Mouse (Mus musculus) left cerebral cortex, adult 18-20 months (tissue): ENCODE data around the gene Rad54l. TPM values are rescaled to one million over a fixed set of nuclear protein-coding genes. Genes with fewer than 3 reads are reported as not detected.

Experiments
- DNase-seq, 2 experiments: peaks; one replicate each; pipeline ENCODE4 v3.0.0; 2021 to 2022; ENCODE audit warnings: low spot score in 2 of 2, mixed read lengths in 1 of 2
- long read RNA-seq, 2 experiments: library from polyadenylated mRNA; stranded (forward); transcript quantifications; one replicate each; pipeline ENCODE4 v2.0.0; 2021
- total RNA-seq, 2 experiments: library from RNA; stranded (reverse); gene quantifications; 2 replicates each; pipeline ENCODE4 v1.2.3; 2021

The Rad54l gene
- total RNA-seq, result under 1 TPM; 0.49 TPM
- long read RNA-seq, experiment 1, result 0 reads
- long read RNA-seq, experiment 2, partial matches to known transcripts, result 1 of 1 reads
- long read RNA-seq, experiment 2, other reads (novel, unspliced or antisense), result 0 of 1 reads

DNA sequence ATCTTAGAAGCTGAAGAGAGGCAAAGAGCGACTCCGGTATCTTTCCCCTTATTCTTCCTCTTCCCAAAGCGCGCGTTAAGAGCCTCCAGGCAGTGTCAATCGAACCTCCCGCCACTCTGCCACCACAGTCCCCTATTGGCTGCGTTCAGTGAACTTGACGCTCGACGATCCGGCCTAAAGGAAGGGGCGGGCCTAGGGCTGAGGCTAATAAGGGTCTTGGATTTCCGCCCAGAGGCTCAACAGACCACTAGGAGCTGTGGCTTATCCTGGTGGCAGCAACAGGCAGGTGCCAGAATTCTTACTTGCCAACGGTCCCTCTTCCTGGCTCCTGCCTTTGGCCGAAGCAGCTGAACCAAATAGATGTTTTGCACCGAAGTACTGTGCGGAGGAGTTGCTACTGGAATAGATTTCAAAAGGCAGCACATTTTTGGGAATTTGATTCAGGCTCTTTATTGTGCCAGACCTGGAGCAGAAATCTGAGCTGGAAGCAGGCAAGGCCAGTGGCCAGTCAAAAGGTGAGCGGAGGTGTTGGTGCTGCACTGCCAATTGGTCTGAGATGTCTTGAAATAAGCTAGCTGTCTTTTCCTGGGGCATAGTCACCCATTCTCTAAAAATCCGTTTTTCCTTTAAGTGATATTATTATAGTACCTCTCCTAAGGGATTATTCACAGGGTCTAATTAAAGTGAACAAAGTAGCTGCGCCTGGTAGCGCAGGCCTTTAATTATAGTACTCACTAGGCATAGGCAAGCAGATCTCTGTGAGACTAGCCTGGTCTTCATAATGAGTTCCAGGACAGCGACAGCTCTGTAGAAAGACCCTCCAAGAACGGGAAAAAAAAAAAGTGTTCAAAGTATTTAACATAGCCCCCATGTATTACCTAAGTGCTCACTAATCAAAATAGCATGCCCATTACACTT, at the start of gene Rad54l, which contains the start of gene Pomgnt1:
Rad54l (minus strand) TSS at position 89 of the 918 bp plus-strand sequence.
Pomgnt1 (plus strand) TSS at position 239 of the 918 bp plus-strand sequence.
- peak; percentile 67 to 80 for DNase-seq

DNA sequence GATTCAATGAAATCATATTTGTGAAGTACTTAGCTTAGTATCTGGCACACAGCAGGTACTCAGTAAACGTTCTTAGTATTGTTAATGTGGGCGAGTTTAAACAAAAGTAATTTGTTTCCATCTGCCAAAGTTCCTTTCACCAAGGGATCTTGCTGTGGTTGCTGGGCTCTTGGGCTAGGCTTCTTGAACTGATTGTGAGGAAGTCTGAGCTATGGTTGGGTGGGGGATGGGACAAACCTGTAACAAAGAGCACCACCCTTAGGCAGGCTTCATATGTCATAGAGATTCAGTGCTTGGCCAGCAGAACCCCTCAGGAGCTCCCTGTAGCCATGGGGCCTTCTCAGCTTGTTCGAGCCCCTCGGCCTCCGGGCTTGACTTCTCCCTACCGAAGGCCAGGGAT, 49.6 kb upstream of the Rad54l start, which contains the start of the genes 1700042G07Rik and Gm49337:
1700042G07Rik (plus strand) TSS at position 301 of the 400 bp plus-strand sequence.
Gm49337 (plus strand) TSS at position 313 of the 400 bp plus-strand sequence.
- no peak for DNase-seq

DNA sequence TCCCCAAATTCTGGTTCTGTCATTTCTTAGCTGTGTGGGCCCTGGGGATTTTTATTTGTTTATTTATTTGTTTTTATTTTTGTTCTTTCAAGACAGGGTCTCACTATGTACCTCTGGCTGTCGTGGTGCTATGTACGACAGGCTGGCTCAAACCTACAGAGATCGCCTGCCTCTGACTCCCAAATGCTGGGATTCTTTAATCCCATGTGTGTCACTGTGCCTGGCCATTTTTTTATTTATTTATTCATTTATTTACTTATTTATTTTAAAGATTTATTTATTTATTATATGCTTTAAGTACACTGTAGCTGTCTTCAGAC, 45.8 kb upstream of the Rad54l start:
- no peak for DNase-seq

DNA sequence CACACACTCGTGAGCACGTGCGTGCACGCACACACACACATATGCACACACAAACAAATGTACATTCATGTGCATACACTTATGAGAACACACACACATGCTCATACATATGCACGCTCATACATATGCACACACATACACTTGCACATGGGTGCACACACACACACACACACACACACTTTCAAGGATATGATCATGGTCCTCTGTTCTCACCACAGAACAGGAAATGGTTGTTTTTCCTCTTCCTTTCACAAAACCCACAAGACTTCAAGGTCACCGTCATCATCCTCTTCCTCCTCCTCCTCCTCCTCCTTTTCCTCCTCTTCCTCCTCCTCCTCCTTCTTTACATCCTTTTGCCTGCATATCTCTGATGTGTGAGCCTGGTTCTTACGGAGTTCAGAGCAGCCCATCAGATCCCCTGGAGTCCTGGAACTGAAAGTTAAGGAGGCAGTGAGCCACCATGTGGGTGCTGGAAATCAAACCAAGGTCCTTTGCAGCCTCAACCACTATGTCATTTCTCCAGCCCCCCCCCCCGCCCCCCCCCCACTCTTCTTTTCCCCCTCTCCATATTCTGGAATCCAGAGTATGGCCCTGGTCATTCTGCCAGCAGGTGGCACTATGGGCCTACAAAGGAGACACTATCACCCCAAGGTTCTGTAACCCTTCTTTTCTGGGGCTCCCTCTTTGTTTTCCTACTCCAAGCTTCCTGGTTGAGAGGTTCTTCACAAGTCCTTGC, 45.3 kb upstream of the Rad54l start:
- DNase-seq, result peak; percentile 72 to 90

DNA sequence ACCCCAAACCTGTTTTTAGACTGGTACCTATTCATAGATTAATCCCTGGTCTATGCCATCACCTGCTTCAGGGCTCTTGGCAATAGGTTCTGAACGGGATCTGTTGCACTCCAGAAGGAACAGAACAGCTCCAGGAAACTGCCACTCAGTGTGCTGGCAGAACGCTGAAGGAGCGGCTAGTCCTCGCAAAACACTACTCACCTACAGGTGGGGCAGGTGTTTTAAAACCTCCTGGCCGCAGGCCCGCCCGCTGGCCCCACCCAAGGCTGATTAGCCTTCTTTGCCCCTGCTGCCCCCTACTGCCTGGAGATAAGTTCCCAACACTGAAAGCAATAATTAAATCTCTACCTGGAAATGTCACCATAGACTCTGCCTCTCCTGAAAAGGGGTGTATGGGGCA, 43.9 kb upstream of the Rad54l start, which contains the start of gene Tspan1:
Tspan1 (minus strand) TSS at position 198 of the 400 bp plus-strand sequence.
- no peak for DNase-seq

DNA sequence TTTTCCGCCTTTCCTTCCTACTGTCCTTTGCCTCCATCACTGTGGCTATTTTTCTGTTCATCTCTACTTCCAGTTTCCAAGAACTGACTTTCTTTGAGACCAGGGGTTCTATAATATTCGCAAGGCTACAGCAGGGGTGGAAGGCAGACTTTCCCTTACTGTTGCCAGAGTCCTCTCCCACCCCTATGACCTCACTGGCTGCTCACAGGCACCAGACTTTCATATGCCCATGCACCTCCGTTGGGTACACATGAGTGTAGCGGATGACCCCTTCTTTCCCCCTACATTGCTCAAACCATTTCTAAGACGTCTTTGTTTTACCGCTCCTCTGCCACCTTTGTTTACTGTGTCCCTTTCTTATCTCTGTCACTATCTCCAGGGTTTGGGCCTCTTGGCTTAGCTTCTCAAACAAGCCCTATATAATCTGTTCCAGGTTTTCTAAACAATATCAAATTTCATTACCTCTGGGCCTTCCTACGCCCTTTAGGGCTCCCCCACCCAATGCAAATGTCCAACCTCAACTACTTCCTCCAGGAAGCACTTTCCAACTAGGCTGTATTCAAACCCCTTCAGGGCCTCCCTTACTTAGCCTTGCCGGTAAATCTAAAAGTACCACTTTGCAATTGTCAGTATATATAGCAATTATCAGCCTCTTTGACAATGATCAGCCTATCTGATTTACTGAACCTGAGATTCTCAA, 42.4 kb upstream of the Rad54l start:
- no peak for DNase-seq

DNA sequence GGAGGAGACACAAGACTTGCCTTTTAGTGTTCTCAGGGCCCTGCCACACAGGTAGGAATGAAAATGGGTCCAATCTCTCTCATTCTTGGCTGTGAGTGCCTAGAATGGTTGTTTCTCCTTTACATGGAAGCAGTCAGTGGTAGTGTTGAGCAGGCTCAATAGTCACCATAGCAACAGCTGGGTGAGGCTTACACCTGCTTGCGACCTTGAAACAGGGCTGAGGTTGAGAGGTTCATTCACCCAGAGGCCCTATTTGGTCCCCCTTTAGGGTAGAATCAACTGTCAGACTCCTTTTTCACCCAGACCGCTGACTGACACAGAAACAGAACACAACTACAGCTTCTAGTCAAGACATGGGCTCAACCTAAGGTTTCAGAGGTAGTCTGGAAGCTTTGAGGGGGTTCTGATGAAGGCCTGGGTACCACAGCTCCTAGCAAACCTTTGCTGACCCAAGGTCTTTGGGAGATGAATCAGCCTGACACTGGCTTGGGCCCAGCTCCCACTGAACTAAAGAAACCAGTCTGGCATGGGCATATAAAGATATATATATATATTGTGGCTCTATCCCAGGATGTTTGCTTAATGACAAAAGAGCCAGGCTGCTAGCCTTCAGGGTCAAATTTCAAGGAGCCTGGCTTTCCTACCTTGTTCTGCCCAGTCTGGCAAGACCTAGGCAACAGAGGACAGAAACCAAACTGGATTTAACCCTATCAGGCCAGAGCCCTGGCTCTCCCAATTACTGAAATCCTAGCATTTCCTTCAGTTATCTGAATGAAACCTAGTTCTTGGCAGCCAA, 41.5 kb upstream of the Rad54l start:
- no peak for DNase-seq

DNA sequence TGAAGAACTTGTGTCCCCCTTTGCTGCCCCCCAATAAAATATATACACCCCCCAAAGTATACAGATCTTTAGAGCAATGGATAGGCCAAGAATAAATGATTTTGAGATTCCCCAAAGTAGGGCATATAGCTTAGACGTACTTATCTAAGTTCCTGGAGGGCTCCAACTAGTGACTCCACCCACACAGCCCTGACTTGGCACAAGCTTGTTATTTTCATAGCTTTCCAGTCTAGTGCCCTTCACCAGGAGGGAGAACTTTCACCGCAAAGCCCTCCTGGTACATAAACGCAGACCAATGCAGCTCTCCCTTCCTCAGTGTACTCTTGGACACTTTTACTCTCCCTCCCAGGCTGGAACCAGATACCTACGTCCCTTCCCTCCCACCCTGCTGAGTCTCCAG, 38.7 kb upstream of the Rad54l start:
- DNase-seq, result no peak

DNA sequence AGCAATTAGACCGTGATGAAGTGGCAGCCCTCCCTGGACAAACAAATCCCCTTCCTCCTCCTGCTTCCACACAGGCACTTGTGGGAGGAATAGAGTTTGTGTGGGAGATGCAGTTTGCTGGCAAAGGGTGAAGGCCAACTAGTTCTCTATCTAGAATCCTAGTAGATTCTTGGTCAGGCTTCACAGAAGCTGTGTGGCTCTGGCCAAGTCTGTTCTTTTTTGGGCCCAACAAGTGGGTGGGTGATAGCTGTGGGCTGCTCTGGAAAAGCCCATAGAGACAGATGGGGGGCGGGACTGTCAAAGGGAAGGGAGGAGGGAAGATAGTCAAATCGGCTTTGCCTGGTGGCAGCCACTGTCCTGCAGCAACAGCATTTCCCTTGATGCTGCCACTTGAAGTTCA, 37.3 kb upstream of the Rad54l start:
- DNase-seq, result peak; percentile 83 to 89

DNA sequence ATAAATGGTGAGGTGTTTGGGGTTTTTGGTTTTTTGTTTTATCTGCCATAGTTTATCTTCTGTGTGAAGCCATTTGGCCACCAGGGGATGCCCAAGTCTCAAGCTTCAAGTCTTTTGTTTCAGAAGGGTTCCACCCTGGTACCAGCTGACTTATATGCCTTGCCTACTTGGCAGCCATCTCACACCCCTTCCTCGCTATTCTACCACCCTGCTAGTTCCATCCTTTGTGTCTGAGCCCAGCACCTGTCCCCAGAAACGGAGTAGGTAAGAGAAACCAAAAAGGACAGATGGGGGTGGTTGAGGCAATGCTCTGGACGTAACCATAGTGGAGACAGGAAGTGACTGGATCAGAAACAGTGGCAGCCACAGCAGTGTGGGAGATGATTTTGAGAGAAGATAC, 36.4 kb upstream of the Rad54l start:
- peak in 1 of 2 experiments; percentile 47 for DNase-seq

DNA sequence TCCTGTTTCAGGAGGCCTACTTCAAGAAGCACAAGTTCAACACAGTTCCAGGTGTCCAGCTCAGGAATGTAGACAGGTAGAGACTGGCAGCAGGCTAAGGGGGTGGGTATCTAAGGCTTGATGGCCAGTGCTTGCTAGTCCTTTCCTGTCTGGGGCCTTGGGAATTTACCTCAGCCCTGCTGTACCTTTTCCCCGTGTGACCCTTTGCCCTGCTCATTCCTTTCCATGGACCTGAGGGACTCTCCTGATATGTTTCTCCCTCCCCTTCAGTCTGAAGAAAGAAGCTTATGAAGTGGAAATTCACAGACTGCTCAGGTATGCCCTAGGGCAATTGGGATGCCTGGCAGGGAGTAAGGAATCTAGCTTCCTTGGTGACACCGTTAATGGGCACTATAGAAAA, 34.4 kb upstream of the Rad54l start:
- no peak for DNase-seq

DNA sequence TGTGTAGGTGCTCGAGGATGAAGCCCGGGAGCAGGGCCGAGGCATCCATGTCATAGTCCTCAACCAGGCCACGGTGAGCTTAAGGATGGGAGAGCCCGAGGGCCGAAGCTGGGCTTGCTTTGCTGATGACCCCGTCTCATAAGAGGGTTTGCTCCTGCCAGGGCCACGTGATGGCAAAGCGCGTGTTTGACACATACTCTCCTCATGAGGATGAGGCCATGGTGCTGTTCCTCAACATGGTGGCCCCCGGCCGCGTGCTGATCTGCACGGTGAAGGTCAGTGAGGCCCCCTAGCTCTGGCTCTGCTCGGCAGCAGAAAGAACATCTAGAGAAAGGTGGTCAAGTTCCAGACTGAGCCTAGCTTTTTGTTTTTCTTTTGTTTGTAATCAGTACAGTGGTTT, 29.2 kb upstream of the Rad54l start:
- DNase-seq, result no peak

DNA sequence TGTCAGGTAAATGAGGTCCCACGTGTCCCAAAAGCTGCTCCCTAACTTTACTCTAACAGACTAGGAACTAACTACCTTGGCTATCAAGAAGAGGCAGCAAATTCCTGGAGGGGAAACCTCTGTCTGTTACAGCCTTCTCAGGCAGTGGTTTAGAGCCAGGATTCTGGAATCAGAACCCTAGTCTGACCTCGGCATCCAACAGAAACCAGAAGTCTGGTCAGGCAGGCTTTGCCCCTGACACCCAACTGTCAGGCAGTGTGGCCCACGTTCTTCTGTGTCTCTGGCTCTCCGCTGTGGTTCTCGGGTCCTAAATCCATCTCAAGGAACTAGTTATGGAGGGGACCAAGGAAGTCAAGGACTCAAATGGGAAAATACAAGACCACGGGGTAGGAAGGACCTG, 27.7 kb upstream of the Rad54l start, which contains the start of gene Lurap1:
Lurap1 (minus strand) TSS at position 101 of the 400 bp plus-strand sequence.
- DNase-seq, result no peak

DNA sequence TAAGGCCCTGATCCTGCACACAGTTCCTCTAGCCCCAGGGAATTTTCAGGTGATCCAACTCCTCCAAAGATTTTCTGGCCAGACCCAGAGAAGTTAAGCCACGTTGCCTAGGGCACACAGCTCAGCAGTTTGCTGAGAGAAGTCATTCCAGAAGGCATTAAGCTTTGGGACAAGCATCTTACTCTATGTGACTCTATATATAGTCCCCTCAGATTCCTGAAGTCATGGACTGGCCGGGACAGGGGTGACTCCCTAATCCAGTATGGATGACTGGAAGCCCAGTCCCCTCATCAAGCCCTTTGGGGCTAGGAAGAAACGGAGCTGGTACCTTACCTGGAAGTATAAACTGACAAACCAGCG, 27.4 kb upstream of the Rad54l start:
- no peak for DNase-seq

DNA sequence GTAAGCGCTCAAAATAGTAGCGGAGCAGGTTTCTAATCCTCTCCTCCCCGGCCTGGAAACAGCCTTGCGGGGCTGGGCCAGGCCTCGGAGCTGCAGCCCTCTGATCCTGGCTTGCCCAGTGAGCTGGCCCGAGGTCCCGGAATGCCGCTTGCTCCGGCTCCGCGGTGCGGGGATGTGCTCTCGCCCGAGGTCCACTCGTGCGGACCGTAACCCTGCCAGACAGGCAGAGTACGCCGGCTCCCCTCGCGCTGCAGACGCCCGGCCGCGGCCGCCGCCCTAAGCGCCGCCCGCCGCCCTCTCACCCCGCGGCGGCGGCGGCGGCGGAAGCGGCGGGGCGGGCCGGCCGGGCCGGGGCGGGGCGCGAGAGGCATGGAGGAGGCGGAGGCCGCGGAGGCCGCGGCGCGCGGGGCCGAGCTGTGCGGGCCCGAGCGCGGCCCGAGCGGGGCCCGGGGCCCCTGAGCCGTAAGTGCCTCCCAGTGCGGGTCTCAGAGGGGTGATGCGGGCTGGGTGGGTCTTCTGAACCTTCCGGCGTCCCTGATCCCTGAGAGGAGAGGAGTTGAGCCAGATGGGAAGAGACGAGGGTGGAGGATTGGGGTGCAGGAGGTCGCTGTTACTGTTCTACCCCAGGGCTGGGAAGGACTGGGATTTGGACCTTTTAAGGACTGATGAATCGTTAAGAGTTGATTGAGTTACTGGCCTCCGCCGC, 26.8 kb upstream of the Rad54l start:
- DNase-seq, result peak; percentile 48 to 64

DNA sequence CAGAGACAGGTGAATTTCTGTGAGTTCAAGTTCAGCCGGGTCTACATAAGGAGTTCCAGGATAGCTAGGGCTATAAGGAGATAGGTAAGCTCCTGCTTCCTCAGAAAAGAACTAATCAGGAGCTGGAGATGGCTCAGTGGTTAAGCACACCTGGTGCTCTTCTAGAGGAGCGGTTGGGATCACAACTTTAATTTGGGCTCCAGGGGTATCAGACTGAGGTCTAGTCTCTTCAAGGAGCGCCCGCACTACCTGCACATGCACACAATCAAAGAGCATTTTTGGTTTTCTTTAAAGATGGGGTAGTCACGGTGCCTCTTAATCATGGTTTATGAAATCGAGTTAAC, 26.3 kb upstream of the Rad54l start:
- DNase-seq, result no peak

DNA sequence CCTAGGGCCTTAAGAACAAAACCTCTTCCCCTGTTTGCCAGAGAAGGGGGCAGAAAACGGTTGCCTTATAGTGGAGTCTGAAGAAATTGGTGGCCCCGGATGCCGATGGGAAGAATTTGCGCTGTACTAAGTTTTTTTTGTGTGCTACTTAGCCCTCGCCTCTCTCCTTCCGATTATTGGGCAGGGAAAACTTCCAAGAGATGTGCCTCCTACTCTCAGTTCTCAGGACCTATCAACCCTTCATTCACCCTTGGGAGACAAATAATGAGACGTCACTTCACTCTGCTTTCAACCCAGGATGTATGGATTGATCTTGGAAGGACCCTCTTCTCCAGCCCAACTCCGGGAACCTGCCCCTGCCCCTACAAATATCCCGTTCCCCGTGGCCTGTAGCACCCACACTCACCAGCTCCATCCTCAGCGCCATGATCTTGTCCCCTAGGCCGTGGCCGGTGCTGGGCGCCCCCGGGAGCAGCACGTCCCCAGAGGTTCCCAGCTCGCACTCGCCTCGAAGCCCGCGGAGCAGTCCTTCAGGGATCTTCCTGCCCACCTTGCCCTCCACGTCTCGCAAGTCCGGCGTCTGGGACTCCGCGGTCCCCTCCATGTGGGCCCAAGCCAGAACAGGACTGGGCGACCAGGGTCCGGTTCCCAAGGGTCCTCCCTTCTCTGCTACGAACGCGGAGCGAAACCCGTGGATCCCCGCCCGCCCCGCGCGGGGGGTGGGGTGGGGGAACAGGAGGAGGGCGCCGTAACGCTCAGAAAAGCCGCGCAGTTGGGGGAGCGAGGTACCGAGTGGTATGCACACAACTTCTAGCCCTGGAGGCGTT, 20.6 kb upstream of the Rad54l start:
- DNase-seq, result peak; percentile 71 to 83

DNA sequence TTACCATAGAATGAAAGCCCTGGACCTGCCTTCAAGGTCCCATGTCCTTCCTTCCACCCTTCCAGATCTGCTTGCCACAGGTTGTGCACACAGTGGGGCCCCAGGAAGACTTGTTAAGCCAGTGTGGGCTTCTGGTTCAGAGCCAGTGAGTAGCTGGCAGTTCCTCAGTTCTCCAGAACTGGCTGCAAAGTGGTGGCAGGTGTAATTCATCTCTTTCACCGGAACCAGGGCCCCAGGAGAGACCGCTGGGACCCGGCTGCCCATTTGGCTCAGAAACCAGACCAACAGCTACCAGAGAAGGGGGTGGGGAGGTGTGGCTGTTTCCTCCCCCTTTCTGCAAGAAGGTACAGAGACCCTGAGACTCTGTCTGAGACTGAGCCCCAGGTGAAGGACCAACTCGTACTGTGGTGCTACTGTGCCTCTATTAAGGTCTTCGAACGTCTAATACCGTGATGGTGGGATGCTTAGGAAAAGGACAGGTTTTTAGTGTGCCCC, 19.9 kb upstream of the Rad54l start:
- no peak for DNase-seq

DNA sequence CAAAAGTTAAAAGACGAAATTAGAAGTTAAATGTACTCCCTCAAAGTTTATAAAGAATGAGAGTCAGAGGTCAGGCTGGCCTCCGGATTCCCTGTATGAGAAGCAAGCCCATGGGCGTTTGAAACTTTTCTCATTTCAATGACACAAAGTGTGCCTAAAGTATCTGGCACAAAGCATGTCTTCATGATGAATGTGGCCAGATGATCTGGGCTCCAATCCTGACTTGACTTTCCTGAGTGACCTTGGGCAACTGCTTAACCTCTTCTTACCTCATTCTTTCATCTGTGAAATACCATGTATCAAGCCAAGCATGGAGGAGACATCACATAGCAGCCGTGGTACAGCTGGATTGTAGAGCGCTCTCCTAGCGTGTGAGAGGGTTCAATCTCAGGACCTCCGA, 18.8 kb upstream of the Rad54l start:
- DNase-seq, result no peak
